Mouse (Mus musculus): ENCODE results near the gene Zfp592.

The Zfp592 gene

GRCm38 (mm10) chr7:81057901-81058711 lies 64.6 kb downstream of the Zfp592 start:
- DNase-seq (ENCODE audit: low read depth) = no peak

GRCm38 (mm10) chr7:81058712-81059154 lies 65.3 kb downstream of the Zfp592 start:
- DNase-seq (ENCODE audit: low read depth) = no peak

GRCm38 (mm10) chr7:81059388-81059787 lies 65.9 kb downstream of the Zfp592 start:
- no peak for DNase-seq (ENCODE audit: low read depth)

GRCm38 (mm10) chr7:81060908-81061307 lies 67.4 kb downstream of the Zfp592 start:
- DNase-seq (ENCODE audit: low read depth) = peak; percentile 19

GRCm38 (mm10) chr7:81061936-81062335 lies 68.5 kb downstream of the Zfp592 start:
- DNase-seq (ENCODE audit: low read depth) = no peak

- no peak for DNase-seq (ENCODE audit: low read depth)
These were observed 69.9 kb downstream of the Zfp592 start for GRCm38 (mm10) chr7:81063332-81063731.

- no peak for DNase-seq (ENCODE audit: low read depth)
These were observed 73.2 kb downstream of the Zfp592 start for GRCm38 (mm10) chr7:81066714-81067113.

GRCm38 (mm10) chr7:81072463-81072862 lies 79.0 kb downstream of the Zfp592 start:
- no peak for DNase-seq (ENCODE audit: low read depth)

- no peak for DNase-seq (ENCODE audit: low read depth)
These were observed 79.8 kb downstream of the Zfp592 start for GRCm38 (mm10) chr7:81073273-81073672.

- no peak for DNase-seq (ENCODE audit: low read depth)
These were observed 81.1 kb downstream of the Zfp592 start for GRCm38 (mm10) chr7:81074546-81074945.

- DNase-seq (ENCODE audit: low read depth) = no peak
These were observed 81.8 kb downstream of the Zfp592 start for GRCm38 (mm10) chr7:81075299-81075698.

GRCm38 (mm10) chr7:81075732-81076131 lies 82.3 kb downstream of the Zfp592 start:
- no peak for DNase-seq (ENCODE audit: low read depth)

- no peak for DNase-seq (ENCODE audit: low read depth)
These were observed 83.5 kb downstream of the Zfp592 start for GRCm38 (mm10) chr7:81077009-81077408.

- no peak for DNase-seq (ENCODE audit: low read depth)
These were observed 85.3 kb downstream of the Zfp592 start for GRCm38 (mm10) chr7:81078740-81079139.

- DNase-seq (ENCODE audit: low read depth) = no peak
These were observed 100.0 kb downstream of the Zfp592 start for GRCm38 (mm10) chr7:81093420-81093965.

GRCm38 (mm10) chr7:81094104-81094757 lies 100.8 kb downstream of the Zfp592 start:
- DNase-seq (ENCODE audit: low read depth) = no peak
